ENCODE assay signal across 9 mouse cellular contexts in genomic region chr9:101072506-101072905, GRCm38 (mm10). TPM values are rescaled to one million over a fixed set of nuclear protein-coding genes. Genes with fewer than 3 reads are reported as not detected.
A peak's percentile ranks its signal among the peaks of the same experiment; 100 is the strongest.
DNase-seq lines count a peak whose midpoint lies in the region; ATAC-seq and TF ChIP-seq lines count a peak whose summit lies in the region.
"Had no signal": no experiment of that assay in that cellular context is flagged by ENCODE, and none has a peak within 500 bp of the region (broad histone marks: within the 10 kb centered on the region; RNA-seq: fewer than 3 reads in every experiment).

No protein-coding gene starts in this region.

- H3K27ac ChIP-seq in forebrain, embryonic 15.5 days (replicated peaks) = peak overlapping the region; percentile 43; the same call in 1 of the 2 replicates
- no peak overlapping the region for H3K27ac ChIP-seq in forebrain, embryonic 14.5 days (ENCODE audit: low read depth, low read length)
- peak overlapping the region; percentile 98 for H3K27ac ChIP-seq in layer of hippocampus, adult 2 months
- H3K27ac ChIP-seq in embryonic facial prominence, embryonic 10.5 days (replicated peaks) = peak overlapping the region; percentile 99; the same call in 1 of the 2 replicates
- H3K27ac ChIP-seq in liver, embryonic 13.5 days = no peak overlapping the region

- TF ChIP-seq CTCF in layer of hippocampus, adult 2 months (conservative IDR thresholded peaks at IDR 0.05) = no peak

- H3K36me3 ChIP-seq in forebrain, embryonic 15.5 days = no peaks in the 10 kb centered on the region
- H3K36me3 ChIP-seq in forebrain, embryonic 14.5 days (ENCODE audit: control insufficient read depth, insufficient read depth, low read length) = no peaks in the 10 kb centered on the region
- H3K36me3 ChIP-seq in embryonic facial prominence, embryonic 10.5 days (replicated peaks) = no peaks in the 10 kb centered on the region
- no peaks in the 10 kb centered on the region for H3K36me3 ChIP-seq in liver, embryonic 13.5 days

- peak overlapping the region; percentile 82; the same call in 1 of the 2 replicates for H3K4me2 ChIP-seq in forebrain, embryonic 15.5 days (replicated peaks)
- H3K4me2 ChIP-seq in forebrain, embryonic 14.5 days (ENCODE audit: low read length) = no peak overlapping the region
- peak overlapping the region; percentile 94 for H3K4me2 ChIP-seq in liver, embryonic 13.5 days

- 37% methylated on average over 5 of the region's 5 CpGs for WGBS in forebrain, embryonic 15.5 days
- WGBS in forebrain, embryonic 14.5 days = 38% methylated on average over 5 of the region's 5 CpGs
- WGBS in embryonic facial prominence, embryonic 10.5 days = 64% methylated on average over 5 of the region's 5 CpGs
- WGBS in liver, embryonic 13.5 days (ENCODE audit: insufficient replicate concordance) = 28% methylated on average over 5 of the region's 5 CpGs

- DNase-seq in forebrain, embryonic 14.5 days (ENCODE audit: low spot score) = no peak
- no peak for DNase-seq in layer of hippocampus, adult 2 months (ENCODE audit: low spot score in 2 of 2)
- no peak for DNase-seq in layer of hippocampus, postnatal 36 days
- DNase-seq in embryonic facial prominence, embryonic 10.5 days (ENCODE audit: low spot score) = no peak
- no peak for DNase-seq in liver, embryonic 13.5 days
- no peak for DNase-seq in right cerebral cortex, adult 18-20 months
- DNase-seq: right cerebral cortex, postnatal 25 days had no signal

- H3K9ac ChIP-seq in forebrain, embryonic 15.5 days (replicated peaks) = peak overlapping the region; percentile 87; the same call in 1 of the 2 replicates
- H3K9ac ChIP-seq in forebrain, embryonic 14.5 days (ENCODE audit: low read length) = no peak overlapping the region
- 0 out of 2 replicates have a peak overlapping the region, but pooled peaks have one; percentile 10 for H3K9ac ChIP-seq in liver, embryonic 13.5 days

- H3K4me1 ChIP-seq in forebrain, embryonic 15.5 days = peaks cover 19% of the 10 kb centered on the region
- peaks cover 6% of the 10 kb centered on the region for H3K4me1 ChIP-seq in forebrain, embryonic 14.5 days (ENCODE audit: control insufficient read depth, insufficient read depth, low read length)
- H3K4me1 ChIP-seq in embryonic facial prominence, embryonic 10.5 days = peaks cover 23% of the 10 kb centered on the region
- peaks cover 20% of the 10 kb centered on the region for H3K4me1 ChIP-seq in liver, embryonic 13.5 days (replicated peaks)

- no peaks in the 10 kb centered on the region for H3K9me3 ChIP-seq in forebrain, embryonic 15.5 days
- H3K9me3 ChIP-seq in forebrain, embryonic 14.5 days (replicated peaks; ENCODE audit: control insufficient read depth, low read length) = no peaks in the 10 kb centered on the region
- peaks cover 4% of the 10 kb centered on the region; the same call in 1 of the 2 replicates for H3K9me3 ChIP-seq in embryonic facial prominence, embryonic 10.5 days
- no peaks in the 10 kb centered on the region for H3K9me3 ChIP-seq in liver, embryonic 13.5 days (replicated peaks)

- no peak for ATAC-seq in forebrain, embryonic 15.5 days (replicated peaks)
- no peak for ATAC-seq in forebrain, embryonic 14.5 days
- no peak for ATAC-seq in liver, embryonic 13.5 days (ENCODE audit: low read depth)
- ATAC-seq in megakaryocyte-erythroid progenitor cell, adult 5-6 weeks (replicated peaks; ENCODE audit: low FRiP score, low TSS enrichment, poor library complexity, severe bottlenecking) = no peak

- no peak overlapping the region for H3K4me3 ChIP-seq in forebrain, embryonic 15.5 days
- no peak overlapping the region for H3K4me3 ChIP-seq in forebrain, embryonic 14.5 days (ENCODE audit: low read depth, low read length)
- H3K4me3 ChIP-seq in layer of hippocampus, adult 2 months = no peak overlapping the region; the same call in 1 of the 2 replicates
- peak overlapping the region; percentile 99 for H3K4me3 ChIP-seq in embryonic facial prominence, embryonic 10.5 days
- peak overlapping the region; percentile 90; the same call in 1 of the 2 replicates for H3K4me3 ChIP-seq in liver, embryonic 13.5 days (replicated peaks)

- H3K27me3 ChIP-seq in forebrain, embryonic 15.5 days = no peaks in the 10 kb centered on the region
- no peaks in the 10 kb centered on the region for H3K27me3 ChIP-seq in forebrain, embryonic 14.5 days (replicated peaks; ENCODE audit: control insufficient read depth, insufficient read depth, low read length)
- no peaks in the 10 kb centered on the region for H3K27me3 ChIP-seq in embryonic facial prominence, embryonic 10.5 days (replicated peaks; ENCODE audit: low read depth, poor library complexity, severe bottlenecking)
- H3K27me3 ChIP-seq in liver, embryonic 13.5 days = no peaks in the 10 kb centered on the region

RNA-seq across cellular contexts. Expression of gene Msl2, which starts 1.4 kb away (rescaled TPM):
- polyA plus RNA-seq in forebrain, embryonic 15.5 days (2015; fragmentation: Nextera tagmentation; extraction: Ambion mirVana) = 6.0 and 6.7 TPM in 2 replicates
- 6.1 and 8.4 TPM in 2 replicates for polyA plus RNA-seq in forebrain, embryonic 14.5 days (2014; fragmentation: Nextera tagmentation; extraction: Ambion mirVana)
- 10 to 100 TPM; 67.8 to 68.4 TPM for total RNA-seq in layer of hippocampus, adult 2 months (2021)
- 10 to 100 TPM; 68.7 to 68.9 TPM for total RNA-seq in layer of hippocampus, postnatal 36 days (2021)
- 5.0 and 5.2 TPM in 2 replicates for polyA plus RNA-seq in embryonic facial prominence, embryonic 10.5 days (2016; fragmentation: Nextera tagmentation; extraction: Ambion mirVana)
- 2.6 and 2.9 TPM in 2 replicates for polyA plus RNA-seq in liver, embryonic 13.5 days (2015; fragmentation: Nextera tagmentation; extraction: Ambion mirVana)
- total RNA-seq in megakaryocyte-erythroid progenitor cell, adult 5-6 weeks (2014; fragmentation: Nextera tagmentation) = 50.4 and 86.2 TPM in 2 replicates
- total RNA-seq in megakaryocyte-erythroid progenitor cell, adult 5-6 weeks (2017) = 50.3 and 52.2 TPM in 2 replicates

RNA-seq across cellular contexts. Expression of gene Pccb, which starts 37.8 kb away (rescaled TPM):
- 21.7 and 22.7 TPM in 2 replicates for polyA plus RNA-seq in forebrain, embryonic 15.5 days (2015; fragmentation: Nextera tagmentation; extraction: Ambion mirVana)
- polyA plus RNA-seq in forebrain, embryonic 14.5 days (2014; fragmentation: Nextera tagmentation; extraction: Ambion mirVana) = 20.4 and 23.7 TPM in 2 replicates
- 10 to 100 TPM; 43.5 to 45.5 TPM for total RNA-seq in layer of hippocampus, adult 2 months (2021)
- 10 to 100 TPM; 43.0 to 43.3 TPM for total RNA-seq in layer of hippocampus, postnatal 36 days (2021)
- polyA plus RNA-seq in embryonic facial prominence, embryonic 10.5 days (2016; fragmentation: Nextera tagmentation; extraction: Ambion mirVana) = 13.2 and 14.4 TPM in 2 replicates
- 7.6 and 8.4 TPM in 2 replicates for polyA plus RNA-seq in liver, embryonic 13.5 days (2015; fragmentation: Nextera tagmentation; extraction: Ambion mirVana)
- 27.7 and 37.8 TPM in 2 replicates for total RNA-seq in megakaryocyte-erythroid progenitor cell, adult 5-6 weeks (2014; fragmentation: Nextera tagmentation)
- total RNA-seq in megakaryocyte-erythroid progenitor cell, adult 5-6 weeks (2017) = 23.4 and 33.2 TPM in 2 replicates

Comparison
In these comparisons a context has a peak if more than half of its experiments do, and no peak if none do; other contexts are left out.
1. H3K27ac ChIP-seq: peak in forebrain, embryonic 15.5 days (single experiment), layer of hippocampus, adult 2 months (single experiment) and embryonic facial prominence, embryonic 10.5 days (single experiment); none in forebrain, embryonic 14.5 days (single experiment) and liver, embryonic 13.5 days (single experiment).
2. H3K4me3 ChIP-seq: peak in embryonic facial prominence, embryonic 10.5 days (single experiment) and liver, embryonic 13.5 days (single experiment); none in forebrain, embryonic 15.5 days (single experiment), forebrain, embryonic 14.5 days (single experiment) and layer of hippocampus, adult 2 months (single experiment).